Mouse (Mus musculus) CH12.LX (cell line): ENCODE results near the gene Nbr1. TPM values are rescaled to one million over a fixed set of nuclear protein-coding genes. Genes with fewer than 3 reads are reported as not detected.

ENCODE experiments used
- DNase-seq: peaks from one replicate; pipeline ENCODE4 v3.0.0-alpha.2; 2013; ENCODE audit errors: extremely low read depth
- H3K27ac ChIP-seq: 2 replicates; pipeline ENCODE4 v1.5.1; 2012; ENCODE audit warnings: low read depth, mild to moderate bottlenecking, control low read depth, moderate library complexity; ENCODE audit not compliant: insufficient read depth
- H3K27me3 ChIP-seq: replicated peaks from 2 replicates; pipeline ENCODE3; 2012; ENCODE audit warnings: inconsistent platforms
- H3K36me3 ChIP-seq, 2 experiments: replicated peaks in 1 of 2; 2 replicates each; pipeline versions ENCODE3 to v1.6.1; 2012; ENCODE audit warnings: inconsistent platforms in 1 of 2, low read length in 1 of 2, mild to moderate bottlenecking in 1 of 2, mixed read lengths in 1 of 2, moderate library complexity in 1 of 2; ENCODE audit not compliant: control insufficient read depth in 1 of 2, insufficient read depth in 1 of 2
- H3K4me1 ChIP-seq, 2 experiments: 2 replicates each; pipeline ENCODE4 v1.6.1; 2012; ENCODE audit warnings: inconsistent platforms in 1 of 2, moderate library complexity in 1 of 2; ENCODE audit not compliant: insufficient read depth in 2 of 2, control insufficient read depth in 1 of 2
- H3K4me2 ChIP-seq: 2 replicates; pipeline ENCODE4 v1.6.1; 2012; ENCODE audit warnings: low read depth, mild to moderate bottlenecking, control low read depth; ENCODE audit not compliant: poor library complexity, insufficient read depth, severe bottlenecking
- H3K4me3 ChIP-seq, 3 experiments: fragments of 150-350 bp in 1 of 3; sonication (generic) in 1 of 3; replicated peaks in 1 of 3; 2 replicates each; pipeline versions ENCODE3 to v1.5.1; 2011 to 2012; ENCODE audit warnings: low read depth in 2 of 3, low read length in 2 of 3, mild to moderate bottlenecking in 2 of 3, moderate library complexity in 2 of 3, control low read depth in 1 of 3, improper control_type of control experiment in 1 of 3, inconsistent platforms in 1 of 3, mixed read lengths in 1 of 3; ENCODE audit not compliant: poor library complexity in 1 of 3
- H3K79me2 ChIP-seq: replicated peaks from 2 replicates; pipeline ENCODE4 v1.6.1; 2012; ENCODE audit warnings: mild to moderate bottlenecking, moderate library complexity; ENCODE audit not compliant: control insufficient read depth, poor library complexity, insufficient read depth, severe bottlenecking; ENCODE audit errors: extremely low read depth
- H3K9ac ChIP-seq: 2 replicates; pipeline ENCODE4 v1.6.1; 2012; ENCODE audit warnings: low read depth, mild to moderate bottlenecking, control low read depth, moderate library complexity; ENCODE audit not compliant: insufficient read depth
- H3K9me3 ChIP-seq: replicated peaks from 2 replicates; pipeline ENCODE3; 2012; ENCODE audit warnings: low read length, inconsistent platforms, mixed read lengths
- BHLHE40 ChIP-seq: IDR thresholded peaks from 2 replicates; pipeline ENCODE4 v1.6.1; 2011; ENCODE audit warnings: mild to moderate bottlenecking, low read depth, low read length, improper control_type of control experiment
- CHD1 ChIP-seq: IDR thresholded peaks from 2 replicates; pipeline ENCODE4 v1.6.1; 2012; ENCODE audit warnings: low read depth, low read length, improper control_type of control experiment, inconsistent platforms
- CHD2 ChIP-seq: IDR thresholded peaks from 2 replicates; pipeline ENCODE4 v1.6.1; 2011; ENCODE audit warnings: low read length, improper control_type of control experiment
- CTCF ChIP-seq, 2 experiments: IDR thresholded peaks in 1 of 2; conservative IDR thresholded peaks in 1 of 2; 2 replicates each; pipeline ENCODE4 v1.5.1; 2011 to 2012; ENCODE audit warnings: low read depth in 2 of 2, low read length in 2 of 2, improper control_type of control experiment in 1 of 2, inconsistent platforms in 1 of 2, mild to moderate bottlenecking in 1 of 2, moderate library complexity in 1 of 2
- E2F4 ChIP-seq: IDR thresholded peaks from 2 replicates; pipeline ENCODE4 v1.6.1; 2011; ENCODE audit warnings: low read depth, low read length, improper control_type of control experiment; ENCODE audit not compliant: insufficient replicate concordance
- ELF1 ChIP-seq: IDR thresholded peaks from 2 replicates; pipeline ENCODE4 v1.6.1; 2014; ENCODE audit warnings: low read depth, mild to moderate bottlenecking, inconsistent platforms, low read length, improper control_type of control experiment
- EP300 ChIP-seq: IDR thresholded peaks from 2 replicates; pipeline ENCODE4 v1.6.1; 2011; ENCODE audit warnings: low read length, improper control_type of control experiment
- ETS1 ChIP-seq: conservative IDR thresholded peaks from 2 replicates; pipeline ENCODE4 v1.6.1; 2012; ENCODE audit warnings: low read depth, mild to moderate bottlenecking, inconsistent platforms, low read length, improper control_type of control experiment, moderate library complexity
- GABPA ChIP-seq: IDR thresholded peaks from 2 replicates; pipeline ENCODE4 v1.6.1; 2012; ENCODE audit warnings: low read depth, low read length, improper control_type of control experiment, inconsistent platforms; ENCODE audit not compliant: insufficient replicate concordance
- HCFC1 ChIP-seq: IDR thresholded peaks from 2 replicates; pipeline ENCODE4 v1.6.1; 2012; ENCODE audit warnings: low read depth, mild to moderate bottlenecking, inconsistent platforms, low read length, improper control_type of control experiment
- IRF4 ChIP-seq: IDR thresholded peaks from 2 replicates; pipeline ENCODE4 v1.6.1; 2014; ENCODE audit warnings: low read depth, mild to moderate bottlenecking, inconsistent platforms, low read length, improper control_type of control experiment
- JUN ChIP-seq: IDR thresholded peaks from 2 replicates; pipeline ENCODE4 v1.6.1; 2011; ENCODE audit warnings: low read depth, mild to moderate bottlenecking, low read length, improper control_type of control experiment, moderate library complexity; ENCODE audit not compliant: insufficient read depth
- JUND ChIP-seq: conservative IDR thresholded peaks from 2 replicates; pipeline ENCODE4 v1.6.1; 2011; ENCODE audit warnings: low read depth, low read length, improper control_type of control experiment
- KAT2A ChIP-seq: IDR thresholded peaks from 2 replicates; pipeline ENCODE4 v1.6.1; 2012; ENCODE audit warnings: low read length, improper control_type of control experiment, inconsistent platforms; ENCODE audit not compliant: insufficient replicate concordance
- MAFK ChIP-seq: IDR thresholded peaks from 2 replicates; pipeline ENCODE4 v1.6.1; 2011; ENCODE audit warnings: low read length, improper control_type of control experiment; ENCODE audit not compliant: insufficient replicate concordance
- MAX ChIP-seq: IDR thresholded peaks from 2 replicates; pipeline ENCODE4 v1.6.1; 2011; ENCODE audit warnings: low read length, improper control_type of control experiment
- MAZ ChIP-seq: IDR thresholded peaks from 2 replicates; pipeline ENCODE4 v1.6.1; 2012; ENCODE audit warnings: low read depth, mild to moderate bottlenecking, inconsistent platforms, low read length, improper control_type of control experiment, moderate library complexity
- MEF2A ChIP-seq: IDR thresholded peaks from 2 replicates; pipeline ENCODE4 v1.6.1; 2014; ENCODE audit warnings: low read depth, mild to moderate bottlenecking, inconsistent platforms, low read length, improper control_type of control experiment, borderline replicate concordance
- MXI1 ChIP-seq: IDR thresholded peaks from 2 replicates; pipeline ENCODE4 v1.6.1; 2011; ENCODE audit warnings: mild to moderate bottlenecking, low read depth, low read length, improper control_type of control experiment
- MYC ChIP-seq: IDR thresholded peaks from 2 replicates; pipeline ENCODE4 v1.6.1; 2011; ENCODE audit warnings: low read depth, mild to moderate bottlenecking, improper control_type of control experiment, low read length
- NELFE ChIP-seq: IDR thresholded peaks from 2 replicates; pipeline ENCODE4 v1.6.1; 2011; ENCODE audit warnings: low read depth, low read length, improper control_type of control experiment
- NRF1 ChIP-seq: IDR thresholded peaks from 2 replicates; pipeline ENCODE4 v1.6.1; 2014; ENCODE audit warnings: low read depth, mild to moderate bottlenecking, inconsistent platforms, low read length, improper control_type of control experiment, moderate library complexity
- PAX5 ChIP-seq: IDR thresholded peaks from 2 replicates; pipeline ENCODE4 v1.6.1; 2012; ENCODE audit warnings: low read length, inconsistent platforms, mixed read lengths
- POLR2A ChIP-seq: IDR thresholded peaks from 2 replicates; pipeline ENCODE4 v1.6.1; 2011; ENCODE audit warnings: low read depth, mild to moderate bottlenecking, improper control_type of control experiment, low read length
- POLR2AphosphoS2 ChIP-seq: IDR thresholded peaks from 2 replicates; pipeline ENCODE4 v1.6.1; 2011; ENCODE audit warnings: low read depth, low read length, improper control_type of control experiment
- RAD21 ChIP-seq: IDR thresholded peaks from 2 replicates; pipeline ENCODE4 v1.6.1; 2011; ENCODE audit warnings: low read depth, mild to moderate bottlenecking, low read length, improper control_type of control experiment, moderate library complexity
- RCOR1 ChIP-seq: conservative IDR thresholded peaks from 2 replicates; pipeline ENCODE4 v1.6.1; 2012; ENCODE audit warnings: low read depth, mild to moderate bottlenecking, inconsistent platforms, low read length, improper control_type of control experiment
- SIN3A ChIP-seq: IDR thresholded peaks from 2 replicates; pipeline ENCODE4 v1.6.1; 2012; ENCODE audit warnings: low read length, improper control_type of control experiment, inconsistent platforms
- SMC3 ChIP-seq: IDR thresholded peaks from 2 replicates; pipeline ENCODE4 v1.6.1; 2011; ENCODE audit warnings: low read depth, low read length, improper control_type of control experiment
- TBP ChIP-seq: conservative IDR thresholded peaks from 2 replicates; pipeline ENCODE4 v1.6.1; 2011; ENCODE audit warnings: low read depth, low read length, improper control_type of control experiment
- TCF12 ChIP-seq: IDR thresholded peaks from 2 replicates; pipeline ENCODE4 v1.6.1; 2014; ENCODE audit warnings: low read depth, mild to moderate bottlenecking, inconsistent platforms, low read length, improper control_type of control experiment
- UBTF ChIP-seq: IDR thresholded peaks from 2 replicates; pipeline ENCODE4 v1.6.1; 2012; ENCODE audit warnings: low read depth, mild to moderate bottlenecking, inconsistent platforms, low read length, improper control_type of control experiment, moderate library complexity
- USF1 ChIP-seq: IDR thresholded peaks from 2 replicates; pipeline ENCODE4 v1.6.1; 2014; ENCODE audit warnings: low read depth, mild to moderate bottlenecking, inconsistent platforms, low read length, improper control_type of control experiment
- USF2 ChIP-seq: conservative IDR thresholded peaks from 2 replicates; pipeline ENCODE4 v1.6.1; 2011; ENCODE audit warnings: low read depth, low read length, improper control_type of control experiment
- ZC3H11A ChIP-seq: IDR thresholded peaks from 2 replicates; pipeline ENCODE4 v1.6.1; 2012; ENCODE audit warnings: low read depth, mild to moderate bottlenecking, inconsistent platforms, low read length, improper control_type of control experiment
- ZKSCAN1 ChIP-seq: IDR thresholded peaks from 2 replicates; pipeline ENCODE4 v1.6.1; 2012; ENCODE audit warnings: low read depth, inconsistent platforms, low read length, improper control_type of control experiment, borderline replicate concordance
- ZMIZ1 ChIP-seq: IDR thresholded peaks from 2 replicates; pipeline ENCODE4 v1.6.1; 2012; ENCODE audit warnings: low read depth, mild to moderate bottlenecking, inconsistent platforms, low read length, improper control_type of control experiment
- ZNF384 ChIP-seq: IDR thresholded peaks from 2 replicates; pipeline ENCODE4 v1.6.1; 2012; ENCODE audit warnings: low read depth, low read length, improper control_type of control experiment, inconsistent platforms
- dilution Hi-C: fragments of 300-500 bp; cut with MboI; formaldehyde crosslinking; loops from 2 replicates; pipeline ENCODE4 v1.14.3; 2020; ENCODE audit warnings: low sequenced_read_pairs; ENCODE audit not compliant: extremely low pct_unique_long_range_greater_than_20kb, extremely low pct_ligation_motif_present
- in situ Hi-C: fragments of 300-500 bp; cut with MboI; formaldehyde crosslinking; loops from 3 replicates; pipeline ENCODE4 v1.14.3; 2019; ENCODE audit warnings: low sequenced_read_pairs, low pct_ligation_motif_present, low pct_unique_long_range_greater_than_20kb, mixed read lengths
- polyA plus RNA-seq: library from polyadenylated mRNA; unstranded; fragments of >175 nt; gene quantifications from 2 replicates; pipeline ENCODE4 v1.2.1, GENCODE M21; 2012; ENCODE audit warnings: low read depth; ENCODE audit not compliant: insufficient read length
- total RNA-seq, 2 experiments: library from RNA; depleted of rRNA; stranded (reverse); fragments of 300-350 nt in 1 of 2; fragments of >200 nt in 1 of 2; gene quantifications; 2 replicates each; pipeline ENCODE4 v1.2.3; 2012 to 2014

Gene Nbr1
- total and polyA plus RNA-seq, 3 experiments: 44.8 to 52.2 (median 48.3) TPM

DNA sequence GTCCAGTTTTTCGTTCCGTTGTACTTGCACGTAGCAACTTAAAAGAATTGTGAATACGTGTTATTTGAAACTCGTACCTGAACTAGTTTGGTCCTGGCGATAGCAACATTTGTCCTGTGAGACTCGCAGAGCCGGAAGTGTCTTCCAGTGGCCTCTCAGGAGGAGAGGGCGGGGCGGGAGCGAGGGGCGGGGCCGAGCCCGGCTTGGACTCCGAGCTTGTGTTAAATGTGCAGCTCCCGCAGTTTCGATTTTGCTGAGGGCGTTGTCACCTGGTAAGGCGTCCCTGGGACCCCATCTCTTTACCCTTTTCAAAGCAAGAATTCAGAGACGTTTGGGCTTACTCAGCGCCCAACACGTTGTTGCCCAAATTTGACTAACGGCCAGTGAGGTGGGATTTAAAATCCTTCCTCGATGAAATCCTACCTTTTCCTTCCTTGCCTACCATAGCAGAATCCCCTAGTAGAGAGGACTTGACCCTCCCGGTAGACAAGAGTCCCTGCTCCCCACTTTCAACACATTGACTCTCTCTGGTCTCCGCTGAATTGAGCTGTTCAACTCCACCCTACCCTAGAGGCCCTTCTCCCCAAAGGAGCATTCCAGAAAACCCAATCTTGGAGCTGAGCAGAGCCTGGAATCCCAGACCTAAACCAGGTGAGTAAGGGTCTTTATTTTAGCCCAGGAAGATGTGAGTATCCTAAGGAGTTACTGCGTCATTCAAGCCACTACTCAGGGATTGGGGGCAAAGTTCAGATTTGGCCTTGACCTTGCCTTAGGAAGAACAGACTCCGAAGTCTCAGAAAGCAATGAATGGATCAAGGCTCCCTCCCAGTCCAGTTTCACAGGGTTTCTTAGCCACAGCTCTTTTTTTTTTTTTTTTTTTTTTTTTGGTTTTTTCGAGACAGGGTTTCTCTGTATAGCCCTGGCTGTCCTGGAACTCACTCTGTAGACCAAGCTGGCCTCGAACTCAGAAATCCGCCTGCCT is 30.4 kb downstream of the Nbr1 start, which contains the start of gene Tmem106a:
Gene Tmem106a (plus strand): TSS at position 189 of the 982 bp plus-strand sequence.
- dilution Hi-C loops: no loop called here
- in situ Hi-C loops: no loop called here
- H3K9ac ChIP-seq: peak within 1 kb of the TSS; percentile 34

DNA sequence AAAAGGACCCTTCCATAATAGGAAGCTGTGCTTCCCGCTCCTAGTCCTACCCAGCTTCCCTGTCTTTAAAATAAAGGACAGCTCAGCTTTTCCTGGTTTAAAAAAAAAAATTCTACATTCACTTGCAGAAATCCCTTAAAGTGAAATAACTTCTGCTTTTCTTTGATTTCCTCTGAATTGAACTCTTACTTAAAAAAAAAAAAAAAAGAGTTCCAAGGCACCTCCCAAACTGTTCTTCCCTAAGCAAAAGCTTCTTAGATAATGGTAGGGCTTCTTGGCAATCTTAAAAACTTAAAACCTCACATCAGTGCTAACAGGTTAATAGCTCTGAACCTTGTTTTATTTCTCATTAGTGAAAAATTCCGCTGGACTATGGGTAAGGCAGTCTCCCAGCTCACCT is 31.3 kb downstream of the Nbr1 start:
- H3K4me3 ChIP-seq: no peak overlapping the region
- in situ Hi-C loops: no loop called here
- no peak overlapping the region for H3K4me2 ChIP-seq
- no peak overlapping the region for H3K9ac ChIP-seq
- peaks cover 0 to 28% of the 10 kb centered on the region in 2 experiments; a peak in 2 of 4 replicates for H3K4me1 ChIP-seq
- H3K27ac ChIP-seq: no peak overlapping the region
- H3K79me2 ChIP-seq: no peaks in the 10 kb centered on the region
- peaks cover 25 to 58% of the 10 kb centered on the region in 2 experiments for H3K36me3 ChIP-seq
- H3K27me3 ChIP-seq: no peaks in the 10 kb centered on the region
- no peaks in the 10 kb centered on the region for H3K9me3 ChIP-seq
- dilution Hi-C loops: no loop called here
- DNase-seq: no peak
- no peak for TF ChIP-seq SMC3
- no peak for TF ChIP-seq ZC3H11A
- TF ChIP-seq HCFC1: no peak
- TF ChIP-seq IRF4: no peak
- TF ChIP-seq RAD21: no peak

More for the DNA sequence above, 30.4 kb downstream of the Nbr1 start, which contains the start of gene Tmem106a:
- TF ChIP-seq SIN3A (peak; percentile 80), CHD2 (no peak), RAD21 (no peak), GABPA (no peak), MXI1 (no peak), MAX (no peak), PAX5 (no peak), MAZ (peak; percentile 78; the same call in 1 of the 2 replicates), MYC (no peak), ZNF384 (no peak; the same call in 1 of the 2 replicates), IRF4 (no peak; the same call in 1 of the 2 replicates), JUND (no peak), KAT2A (no peak), TBP (peak; percentile 73; the same call in 1 of the 2 replicates), ELF1 (peak; percentile 90), SMC3 (no peak), POLR2A (peak; percentile 59), POLR2AphosphoS2 (no peak), ZC3H11A (no peak), BHLHE40 (no peak), ZMIZ1 (no peak; the same call in 1 of the 2 replicates), EP300 (no peak), ETS1 (no peak), CTCF (conservative IDR thresholded peaks at IDR 0.05 in 1 of 2, IDR thresholded peaks at IDR 0.05 in 1 of 2; ENCODE audit: low read depth in 2 of 2, low read length in 2 of 2) (no peak), HCFC1 (peak; percentile 50), JUN (no peak), MEF2A (no peak), CHD1 (no peak), NELFE (0 out of 2 replicates have a peak, but pooled peaks have one; percentile 46), TCF12 (no peak; the same call in 1 of the 2 replicates), USF1 (no peak), RCOR1 (no peak), MAFK (no peak), USF2 (no peak), NRF1 (no peak), ZKSCAN1 (no peak), UBTF (no peak), E2F4 (no peak)
- Histone ChIP-seq H3K27ac (peak within 1 kb of the TSS; percentile 2; the same call in 1 of the 2 replicates), H3K9me3 (no peaks in the 10 kb centered on the region), H3K4me3 (peak within 1 kb of the TSS; percentile 38 to 51 (median 38)), H3K36me3 (peaks cover 28 to 61% of the 10 kb centered on the region in 2 experiments), H3K27me3 (no peaks in the 10 kb centered on the region), H3K4me2 (peak within 1 kb of the TSS; percentile 97), H3K4me1 (peaks cover 0 to 28% of the 10 kb centered on the region in 2 experiments; a peak in 2 of 4 replicates), H3K79me2 (no peaks in the 10 kb centered on the region)
- DNase-seq: peak; percentile 89
